Mouse (Mus musculus): ENCODE data around the gene Gm21988. TPM values are rescaled to one million over a fixed set of nuclear protein-coding genes. Genes with fewer than 3 reads are reported as not detected.

The Gm21988 gene
- total and polyA plus RNA-seq, 2 experiments: 0.28 to 5.8 TPM

DNA sequence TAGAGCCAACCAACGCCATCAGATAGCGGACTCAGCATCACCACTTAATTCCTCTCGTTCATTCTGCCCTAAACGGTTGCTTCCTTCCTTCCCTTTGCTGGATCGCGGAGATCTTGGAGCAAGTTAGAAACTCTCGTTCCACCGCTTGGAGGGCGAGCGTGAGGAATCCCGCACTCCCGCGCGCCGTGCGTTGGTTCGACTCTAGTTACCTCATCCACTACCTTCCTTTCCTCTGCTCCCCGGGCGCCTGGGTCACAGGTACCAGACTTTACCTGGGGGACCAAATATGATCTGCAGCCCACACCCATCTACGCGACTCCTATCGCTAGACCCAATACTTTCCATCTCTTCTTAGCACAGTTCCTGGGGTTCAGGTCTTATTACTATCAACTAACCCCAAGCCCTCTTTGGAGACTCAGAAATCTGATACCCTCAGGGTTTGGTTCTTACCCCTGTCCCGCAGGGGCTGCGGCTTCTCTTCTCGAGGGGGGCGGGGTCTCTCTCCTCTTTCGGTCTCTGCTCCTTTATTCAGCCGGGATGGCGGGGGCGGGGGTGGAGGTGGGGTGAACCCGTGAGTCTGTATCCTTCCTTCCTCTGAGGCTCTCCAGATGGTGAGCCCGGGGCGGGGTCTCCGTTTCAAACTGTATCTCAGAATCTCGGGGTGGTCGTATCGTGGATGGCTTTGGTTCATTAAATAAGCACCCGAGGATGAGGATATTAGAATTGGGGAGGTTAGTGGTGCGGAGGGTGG, 10.2 kb downstream of the Gm21988 start, which contains the start of gene Bcl6b:
Gene Bcl6b, minus strand, starts transcription at position 539 of the 751 bp plus-strand sequence.
- Histone ChIP-seq H3K4me3 (ENCODE audit: insufficient read depth, low read depth, low read length) (peak within 1 kb of the TSS; percentile 54), H3K9ac (ENCODE audit: low read depth, low read length) (peak within 1 kb of the TSS; percentile 44), H3K36me3 (ENCODE audit: control insufficient read depth, insufficient read depth, low read length) (no peaks in the 10 kb centered on the region), H3K79me2 (ENCODE audit: control insufficient read depth, insufficient read depth, low read length) (no peaks in the 10 kb centered on the region), H3K27ac (replicated peaks; ENCODE audit: insufficient read depth, low read depth, low read length) (peak within 1 kb of the TSS; percentile 42), H3K4me1 (ENCODE audit: control insufficient read depth, insufficient read depth, low read length) (no peaks in the 10 kb centered on the region; the same call in 1 of the 2 replicates), H3K27me3 (ENCODE audit: control insufficient read depth, insufficient read depth, low read length) (no peaks in the 10 kb centered on the region)
- 7% methylated on average over 39 of the region's 39 CpGs for WGBS
- no peak for DNase-seq (ENCODE audit: extremely low read depth, low read depth, low spot score)
- TF ChIP-seq POLR2A (IDR thresholded peaks at IDR 0.05; ENCODE audit: extremely low read depth, insufficient read depth, low read length): no peak
- TF ChIP-seq CTCF (IDR thresholded peaks at IDR 0.05; ENCODE audit: low read depth, low read length): no peak

DNA sequence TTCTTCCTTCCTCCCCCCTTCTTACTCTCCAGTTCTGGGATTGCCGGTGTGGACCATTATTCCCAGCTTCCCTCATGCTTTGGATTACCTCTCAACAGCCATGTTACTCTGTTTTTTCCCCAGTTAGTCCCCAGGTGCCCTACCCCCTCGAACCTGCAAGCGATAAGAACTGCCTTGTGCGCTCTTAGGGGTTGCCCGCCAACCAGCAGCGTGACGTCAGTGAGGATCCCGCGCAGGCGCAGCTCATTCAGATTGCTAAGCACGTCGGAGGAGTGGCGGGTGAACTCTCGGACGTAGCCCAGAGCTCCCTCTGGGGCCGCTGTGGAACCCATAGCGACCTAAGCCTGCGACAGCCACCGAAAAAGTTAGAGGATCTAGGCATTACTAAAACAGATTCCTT, 10.8 kb downstream of the Gm21988 start:
- Histone ChIP-seq H3K36me3 (ENCODE audit: control insufficient read depth, insufficient read depth, low read length) (no peaks in the 10 kb centered on the region), H3K79me2 (ENCODE audit: control insufficient read depth, insufficient read depth, low read length) (no peaks in the 10 kb centered on the region), H3K4me3 (ENCODE audit: insufficient read depth, low read depth, low read length) (peak overlapping the region; percentile 54), H3K27ac (replicated peaks; ENCODE audit: insufficient read depth, low read depth, low read length) (peak overlapping the region; percentile 42), H3K27me3 (ENCODE audit: control insufficient read depth, insufficient read depth, low read length) (no peaks in the 10 kb centered on the region), H3K4me1 (ENCODE audit: control insufficient read depth, insufficient read depth, low read length) (no peaks in the 10 kb centered on the region; the same call in 1 of the 2 replicates), H3K9ac (ENCODE audit: low read depth, low read length) (peak overlapping the region; percentile 44)
- WGBS: 2% methylated on average over 19 of the region's 19 CpGs
- peak; percentile 37 for DNase-seq (ENCODE audit: extremely low read depth, low read depth, low spot score)
- no peak for TF ChIP-seq CTCF (IDR thresholded peaks at IDR 0.05; ENCODE audit: low read depth, low read length)
- 0 out of 2 replicates have a peak, but pooled peaks have one; percentile 37 for TF ChIP-seq POLR2A (IDR thresholded peaks at IDR 0.05; ENCODE audit: extremely low read depth, insufficient read depth, low read length)

DNA sequence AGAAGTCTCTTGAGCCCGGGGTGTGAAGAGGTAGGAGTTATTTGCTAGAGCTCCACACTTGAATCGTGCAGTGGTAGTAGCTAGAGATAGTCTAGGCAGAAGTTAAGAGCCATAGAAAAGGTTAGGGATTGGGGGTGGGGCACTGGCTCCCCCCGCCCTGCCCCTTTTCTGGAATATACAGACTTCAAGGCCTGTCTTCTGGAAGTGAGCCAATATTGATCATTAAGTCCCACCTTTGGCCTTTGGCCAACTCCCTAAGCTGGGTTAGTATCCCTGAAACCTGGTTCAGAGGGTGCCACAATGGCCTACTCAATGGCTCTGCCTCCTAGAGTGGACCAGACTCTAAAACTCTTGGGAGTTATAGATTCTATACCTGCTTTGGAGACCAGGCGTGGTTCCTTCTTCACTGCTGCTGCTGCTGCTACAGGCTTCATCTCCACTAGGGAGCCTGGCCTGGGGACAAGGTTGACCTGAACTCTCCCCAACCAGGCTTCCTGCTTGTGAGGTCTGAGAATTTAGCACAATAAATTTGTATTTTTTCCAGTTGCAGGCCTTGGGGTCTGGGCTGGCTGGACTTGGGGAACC, 11.9 kb downstream of the Gm21988 start:
- Histone ChIP-seq H3K27me3 (ENCODE audit: control insufficient read depth, insufficient read depth, low read length) (no peaks in the 10 kb centered on the region), H3K4me1 (ENCODE audit: control insufficient read depth, insufficient read depth, low read length) (no peaks in the 10 kb centered on the region; the same call in 1 of the 2 replicates), H3K79me2 (ENCODE audit: control insufficient read depth, insufficient read depth, low read length) (no peaks in the 10 kb centered on the region), H3K4me3 (ENCODE audit: insufficient read depth, low read depth, low read length) (no peak overlapping the region), H3K9ac (ENCODE audit: low read depth, low read length) (no peak overlapping the region), H3K27ac (replicated peaks; ENCODE audit: insufficient read depth, low read depth, low read length) (no peak overlapping the region), H3K36me3 (ENCODE audit: control insufficient read depth, insufficient read depth, low read length) (no peaks in the 10 kb centered on the region)
- TF ChIP-seq CTCF (IDR thresholded peaks at IDR 0.05; ENCODE audit: low read depth, low read length): no peak
- TF ChIP-seq POLR2A (IDR thresholded peaks at IDR 0.05; ENCODE audit: extremely low read depth, insufficient read depth, low read length): no peak
- WGBS: 86% methylated on average over 4 of the region's 4 CpGs
- DNase-seq (ENCODE audit: extremely low read depth, low read depth, low spot score): no peak

DNA sequence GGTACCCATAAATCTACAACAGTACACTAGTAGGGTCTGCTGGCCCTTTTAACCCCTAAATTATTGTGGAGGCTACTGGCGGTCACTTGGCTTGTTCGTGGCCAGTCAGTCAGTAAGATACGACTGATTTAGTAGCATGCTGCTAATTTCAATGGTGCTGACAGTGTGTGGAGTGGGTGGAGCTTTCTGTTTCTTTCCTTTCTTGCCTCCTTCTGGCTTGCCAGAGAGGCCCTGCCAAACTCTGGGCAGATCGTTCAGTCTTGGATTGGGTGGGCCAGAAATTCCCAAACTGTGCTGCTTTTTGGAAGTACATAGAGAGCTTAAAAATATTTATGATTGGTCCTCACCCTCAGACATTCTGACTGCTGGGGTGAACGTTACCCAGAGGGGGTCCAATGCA, 12.5 kb downstream of the Gm21988 start:
- Histone ChIP-seq H3K4me3 (ENCODE audit: insufficient read depth, low read depth, low read length) (no peak overlapping the region), H3K4me1 (ENCODE audit: control insufficient read depth, insufficient read depth, low read length) (no peaks in the 10 kb centered on the region; the same call in 1 of the 2 replicates), H3K27me3 (ENCODE audit: control insufficient read depth, insufficient read depth, low read length) (no peaks in the 10 kb centered on the region)

DNA sequence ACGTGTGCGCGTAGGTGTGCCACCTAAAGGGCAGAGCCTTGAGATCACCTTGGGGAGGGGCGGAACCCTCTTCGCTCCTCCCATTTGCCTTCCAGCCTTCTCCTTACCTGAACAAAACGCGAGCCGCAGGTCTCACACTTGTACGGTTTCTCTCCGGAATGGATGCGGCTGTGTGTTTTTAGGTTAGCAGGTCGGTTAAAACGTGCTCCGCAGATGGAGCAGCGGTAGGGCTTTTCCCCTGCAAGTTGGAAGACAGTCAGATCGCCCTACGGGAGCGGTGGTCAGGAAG, 13.1 kb downstream of the Gm21988 start:
- WGBS: 24% methylated on average over 18 of the region's 18 CpGs
- Histone ChIP-seq H3K36me3 (ENCODE audit: control insufficient read depth, insufficient read depth, low read length) (no peaks in the 10 kb centered on the region), H3K27ac (replicated peaks; ENCODE audit: insufficient read depth, low read depth, low read length) (no peak overlapping the region), H3K9ac (ENCODE audit: low read depth, low read length) (no peak overlapping the region), H3K27me3 (ENCODE audit: control insufficient read depth, insufficient read depth, low read length) (no peaks in the 10 kb centered on the region), H3K4me3 (ENCODE audit: insufficient read depth, low read depth, low read length) (no peak overlapping the region), H3K4me1 (ENCODE audit: control insufficient read depth, insufficient read depth, low read length) (no peaks in the 10 kb centered on the region; the same call in 1 of the 2 replicates), H3K79me2 (ENCODE audit: control insufficient read depth, insufficient read depth, low read length) (no peaks in the 10 kb centered on the region)
- TF ChIP-seq CTCF (IDR thresholded peaks at IDR 0.05; ENCODE audit: low read depth, low read length) (no peak), POLR2A (IDR thresholded peaks at IDR 0.05; ENCODE audit: extremely low read depth, insufficient read depth, low read length) (no peak)
- no peak for DNase-seq (ENCODE audit: extremely low read depth, low read depth, low spot score)

More for the DNA sequence above, 12.5 kb downstream of the Gm21988 start:
- 69% methylated on average over 5 of the region's 5 CpGs for WGBS
- no peak for DNase-seq (ENCODE audit: extremely low read depth, low read depth, low spot score)
- H3K79me2 ChIP-seq (ENCODE audit: control insufficient read depth, insufficient read depth, low read length): no peaks in the 10 kb centered on the region
- H3K9ac ChIP-seq (ENCODE audit: low read depth, low read length): no peak overlapping the region
- TF ChIP-seq CTCF (IDR thresholded peaks at IDR 0.05; ENCODE audit: low read depth, low read length) (no peak), POLR2A (IDR thresholded peaks at IDR 0.05; ENCODE audit: extremely low read depth, insufficient read depth, low read length) (no peak)
- no peaks in the 10 kb centered on the region for H3K36me3 ChIP-seq (ENCODE audit: control insufficient read depth, insufficient read depth, low read length)
- H3K27ac ChIP-seq (replicated peaks; ENCODE audit: insufficient read depth, low read depth, low read length): no peak overlapping the region
